Comparison of ENCODE assay signal across 8 mouse cellular contexts in the genomic region with DNA sequence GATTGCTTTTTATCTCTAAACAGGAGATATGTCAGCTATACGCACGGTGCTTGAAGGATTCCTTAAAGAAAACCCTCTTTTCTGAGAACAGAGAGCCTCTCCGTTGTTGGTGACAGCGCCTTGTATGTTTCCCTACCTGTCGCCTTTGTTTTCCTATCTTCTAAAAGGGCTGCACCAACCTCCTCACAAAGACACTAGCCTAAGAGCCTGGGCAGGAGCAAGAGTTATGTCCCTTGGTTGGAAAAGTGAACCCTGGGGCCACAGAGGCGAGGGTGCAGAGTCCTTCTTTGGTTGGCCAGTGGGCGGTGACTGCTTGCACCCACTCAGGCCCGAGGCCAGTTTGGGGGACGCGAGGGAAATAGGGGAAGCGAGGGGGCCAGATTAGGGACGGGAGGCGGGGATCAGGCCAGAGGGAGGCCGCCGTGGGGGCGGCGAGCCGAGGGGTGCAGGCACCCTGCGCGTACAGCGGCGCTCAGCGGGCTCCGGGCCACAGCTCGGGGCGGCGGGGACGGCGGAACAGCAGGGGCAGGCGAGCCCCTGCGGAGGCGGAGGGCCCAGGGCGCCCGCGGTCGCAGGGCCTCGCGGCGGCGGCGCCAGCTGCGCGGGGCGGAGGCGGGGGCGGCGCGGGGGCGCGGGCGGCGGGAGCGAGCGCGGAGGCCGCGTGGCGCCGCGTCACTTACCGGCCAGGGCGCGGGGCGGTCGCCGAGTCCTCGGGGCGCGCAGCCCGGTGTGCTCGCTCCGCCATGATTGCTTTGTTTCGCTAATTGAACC. TPM values are rescaled to one million over a fixed set of nuclear protein-coding genes. Genes with fewer than 3 reads are reported as not detected.
DNase-seq lines count a peak whose midpoint lies in the region; ATAC-seq and TF ChIP-seq lines count a peak whose summit lies in the region.

No protein-coding gene starts in this region.

- peak overlapping the region; percentile 92 for H3K9ac ChIP-seq in embryonic facial prominence, embryonic 13.5 days
- H3K9ac ChIP-seq in kidney, embryonic 14.5 days (ENCODE audit: low read depth, low read length): peak overlapping the region; percentile 85
- peak overlapping the region; percentile 99 for H3K9ac ChIP-seq in liver, adult 2 months (ENCODE audit: low read depth, low read length)
- peak overlapping the region; percentile 91 for H3K9ac ChIP-seq in midbrain, postnatal 0 days (replicated peaks; ENCODE audit: low read length, poor library complexity, severe bottlenecking)
- H3K9ac ChIP-seq in stomach, embryonic 14.5 days (replicated peaks; ENCODE audit: low read depth, low read length): peak overlapping the region; percentile 95

- no peaks in the 10 kb centered on the region for H3K27me3 ChIP-seq in embryonic facial prominence, embryonic 13.5 days
- no peaks in the 10 kb centered on the region for H3K27me3 ChIP-seq in heart, embryonic 10.5 days (ENCODE audit: insufficient read depth, poor library complexity, severe bottlenecking)
- no peaks in the 10 kb centered on the region for H3K27me3 ChIP-seq in kidney, embryonic 14.5 days (ENCODE audit: control insufficient read depth, insufficient read depth, low read length)
- H3K27me3 ChIP-seq in liver, adult 2 months (ENCODE audit: control insufficient read depth, insufficient read depth, low read length): no peaks in the 10 kb centered on the region
- H3K27me3 ChIP-seq in midbrain, postnatal 0 days (ENCODE audit: insufficient read depth, low read length): no peaks in the 10 kb centered on the region
- no peaks in the 10 kb centered on the region for H3K27me3 ChIP-seq in stomach, embryonic 14.5 days (ENCODE audit: control insufficient read depth, insufficient read depth, low read length)

- peak; percentile 51 for TF ChIP-seq POLR2A in liver, adult 2 months (IDR thresholded peaks at IDR 0.05; ENCODE audit: extremely low read depth, insufficient read depth, low read length)

- H3K4me3 ChIP-seq in embryonic facial prominence, embryonic 13.5 days: peak overlapping the region; percentile 65
- peak overlapping the region; percentile 78 for H3K4me3 ChIP-seq in heart, embryonic 10.5 days
- H3K4me3 ChIP-seq in kidney, embryonic 14.5 days (ENCODE audit: low read length): peak overlapping the region; percentile 63
- H3K4me3 ChIP-seq in liver, adult 2 months (ENCODE audit: insufficient read depth, low read depth, low read length): peak overlapping the region; percentile 100
- peak overlapping the region; percentile 74 for H3K4me3 ChIP-seq in midbrain, postnatal 0 days (ENCODE audit: low read depth, low read length)
- H3K4me3 ChIP-seq in stomach, embryonic 14.5 days (ENCODE audit: low read depth, low read length): peak overlapping the region; percentile 75

- H3K79me2 ChIP-seq in liver, adult 2 months (ENCODE audit: control insufficient read depth, insufficient read depth, low read length): no peaks in the 10 kb centered on the region

- H3K36me3 ChIP-seq in embryonic facial prominence, embryonic 13.5 days: no peaks in the 10 kb centered on the region
- H3K36me3 ChIP-seq in heart, embryonic 10.5 days: no peaks in the 10 kb centered on the region
- H3K36me3 ChIP-seq in kidney, embryonic 14.5 days (ENCODE audit: control insufficient read depth, insufficient read depth, low read length): no peaks in the 10 kb centered on the region
- no peaks in the 10 kb centered on the region for H3K36me3 ChIP-seq in liver, adult 2 months (ENCODE audit: control insufficient read depth, insufficient read depth, low read length)
- no peaks in the 10 kb centered on the region for H3K36me3 ChIP-seq in midbrain, postnatal 0 days (ENCODE audit: insufficient read depth, low read length)
- H3K36me3 ChIP-seq in stomach, embryonic 14.5 days (ENCODE audit: control insufficient read depth, insufficient read depth, low read length): no peaks in the 10 kb centered on the region

- WGBS in embryonic facial prominence, embryonic 13.5 days: under 1% methylated on average over 71 of the region's 73 CpGs
- WGBS in heart, embryonic 10.5 days: 3% methylated on average over 62 of the region's 73 CpGs
- 2% methylated on average over 43 of the region's 73 CpGs for WGBS in kidney, embryonic 14.5 days
- WGBS in liver, adult 2 months: 2% methylated on average over 59 of the region's 73 CpGs
- 1% methylated on average over 36 of the region's 73 CpGs for WGBS in midbrain, postnatal 0 days
- WGBS in stomach, embryonic 14.5 days: under 1% methylated on average over 45 of the region's 73 CpGs

- peak; percentile 41 for DNase-seq in layer of hippocampus, adult 11-12 months (ENCODE audit: low spot score)
- no peak for DNase-seq in layer of hippocampus, adult 9-10 months (ENCODE audit: low spot score)
- DNase-seq in heart, embryonic 10.5 days (ENCODE audit: low spot score): peak; percentile 75
- peak; percentile 90 for DNase-seq in liver, adult 2 months (ENCODE audit: extremely low read depth, low read depth, low spot score)
- peak; percentile 77 for DNase-seq in midbrain, postnatal 0 days (ENCODE audit: low spot score)

- H3K27ac ChIP-seq in embryonic facial prominence, embryonic 13.5 days: peak overlapping the region; percentile 98
- H3K27ac ChIP-seq in heart, embryonic 10.5 days: peak overlapping the region; percentile 98
- H3K27ac ChIP-seq in kidney, embryonic 14.5 days (ENCODE audit: low read depth, low read length): peak overlapping the region; percentile 90
- peak overlapping the region; percentile 100 for H3K27ac ChIP-seq in liver, adult 2 months (replicated peaks; ENCODE audit: insufficient read depth, low read depth, low read length)
- H3K27ac ChIP-seq in midbrain, postnatal 0 days (ENCODE audit: low read depth, low read length): peak overlapping the region; percentile 98
- peak overlapping the region; percentile 98 for H3K27ac ChIP-seq in stomach, embryonic 14.5 days (ENCODE audit: low read length)

- TF ChIP-seq CTCF in liver, adult 2 months (IDR thresholded peaks at IDR 0.05; ENCODE audit: low read depth, low read length): no peak
- no peak for TF ChIP-seq CTCF in midbrain, postnatal 0 days (IDR thresholded peaks at IDR 0.05)

- peak; percentile 93 for ATAC-seq in embryonic facial prominence, embryonic 13.5 days (ENCODE audit: insufficient number of reproducible peaks, insufficient read depth, low FRiP score, low TSS enrichment, low read depth)
- ATAC-seq in kidney, embryonic 14.5 days (ENCODE audit: low FRiP score, low TSS enrichment): peak; percentile 96
- ATAC-seq in midbrain, postnatal 0 days (ENCODE audit: low FRiP score): peak; percentile 96
- ATAC-seq in stomach, embryonic 14.5 days (ENCODE audit: insufficient number of reproducible peaks, insufficient read depth, low FRiP score, low read depth): peak; percentile 96

- peak overlapping the region; percentile 72 for H3K4me2 ChIP-seq in embryonic facial prominence, embryonic 13.5 days
- peak overlapping the region; percentile 75 for H3K4me2 ChIP-seq in kidney, embryonic 14.5 days (replicated peaks; ENCODE audit: low read depth, low read length)
- peak overlapping the region; percentile 82 for H3K4me2 ChIP-seq in midbrain, postnatal 0 days (ENCODE audit: low read depth, low read length, poor library complexity, severe bottlenecking)
- peak overlapping the region; percentile 74 for H3K4me2 ChIP-seq in stomach, embryonic 14.5 days (replicated peaks; ENCODE audit: low read depth, low read length)

- H3K9me3 ChIP-seq in embryonic facial prominence, embryonic 13.5 days: no peaks in the 10 kb centered on the region
- H3K9me3 ChIP-seq in heart, embryonic 10.5 days: no peaks in the 10 kb centered on the region
- H3K9me3 ChIP-seq in kidney, embryonic 14.5 days (ENCODE audit: control insufficient read depth, low read length): no peaks in the 10 kb centered on the region
- H3K9me3 ChIP-seq in midbrain, postnatal 0 days (ENCODE audit: low read length): no peaks in the 10 kb centered on the region
- H3K9me3 ChIP-seq in stomach, embryonic 14.5 days (ENCODE audit: control insufficient read depth, low read depth, low read length): no peaks in the 10 kb centered on the region

- 0 out of 2 replicates have a peak, but pooled peaks cover 6% of the 10 kb centered on the region for H3K4me1 ChIP-seq in embryonic facial prominence, embryonic 13.5 days
- 0 out of 2 replicates have a peak, but pooled peaks cover 4% of the 10 kb centered on the region for H3K4me1 ChIP-seq in heart, embryonic 10.5 days
- H3K4me1 ChIP-seq in kidney, embryonic 14.5 days (ENCODE audit: control insufficient read depth, insufficient read depth, low read length): no peaks in the 10 kb centered on the region
- peaks cover 2% of the 10 kb centered on the region; the same call in 1 of the 2 replicates for H3K4me1 ChIP-seq in liver, adult 2 months (ENCODE audit: control insufficient read depth, insufficient read depth, low read length)
- H3K4me1 ChIP-seq in midbrain, postnatal 0 days (ENCODE audit: insufficient read depth, low read length): peaks cover 4% of the 10 kb centered on the region; the same call in 1 of the 2 replicates
- H3K4me1 ChIP-seq in stomach, embryonic 14.5 days (ENCODE audit: control insufficient read depth, insufficient read depth, low read length): no peaks in the 10 kb centered on the region

RNA-seq across cellular contexts. Expression of a gene that starts 0.6 kb away (rescaled TPM):
- 7.8 and 8.7 TPM in 2 replicates for polyA plus RNA-seq in embryonic facial prominence, embryonic 13.5 days (2015; fragmentation: Nextera tagmentation; extraction: Ambion mirVana)
- polyA plus RNA-seq in heart, embryonic 10.5 days (2016; fragmentation: Nextera tagmentation; extraction: Ambion mirVana): 2.1 and 2.2 TPM in 2 replicates
- polyA plus RNA-seq in kidney, embryonic 14.5 days (2014; fragmentation: Nextera tagmentation; extraction: Ambion mirVana): 3.1 TPM in 2 replicates
- total RNA-seq in liver, adult 2 months (2014; rRNA removed): 0.83 and 2.6 TPM in 2 replicates
- polyA plus RNA-seq in liver, adult 2 months (2012; rRNA removed): 0.16 and 0.36 TPM in 2 replicates
- 3.4 and 5.6 TPM in 2 replicates for total RNA-seq in midbrain, postnatal 0 days (2014; rRNA removed)
- 12.7 and 14.2 TPM in 2 replicates for polyA plus RNA-seq in midbrain, postnatal 0 days (2015; fragmentation: Nextera tagmentation; extraction: Ambion mirVana)
- polyA plus RNA-seq in stomach, embryonic 14.5 days (2014; fragmentation: Nextera tagmentation; extraction: Ambion mirVana): 4.0 and 6.5 TPM in 2 replicates
